Mouse (Mus musculus): ENCODE data around the gene Cd38.

Cd38 gene

DNA sequence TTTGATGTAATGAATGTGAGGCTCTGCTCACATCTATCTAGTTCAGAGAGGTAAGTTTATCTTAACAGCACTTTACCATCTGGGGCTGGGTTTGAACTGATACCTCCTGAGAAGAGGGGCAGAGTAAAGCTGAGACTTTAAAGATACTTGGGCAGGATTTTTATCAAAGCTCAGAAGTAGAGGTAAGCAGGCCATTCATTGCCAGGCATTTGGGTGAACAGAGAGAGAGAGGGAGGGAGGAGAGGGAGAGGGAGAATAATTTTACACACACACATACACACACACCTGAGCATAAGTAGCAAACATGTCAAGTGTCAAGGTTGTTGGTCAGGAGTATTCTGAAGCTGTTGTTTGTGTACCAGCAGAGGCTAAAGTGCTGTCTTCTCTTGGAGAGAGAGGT, at the start of gene Cd38:
Gene Cd38, plus strand, starts transcription at position 301 of the 400 bp plus-strand sequence.
- no peak for DNase-seq (ENCODE audit: extremely low read depth, insufficient read length, low spot score)

DNA sequence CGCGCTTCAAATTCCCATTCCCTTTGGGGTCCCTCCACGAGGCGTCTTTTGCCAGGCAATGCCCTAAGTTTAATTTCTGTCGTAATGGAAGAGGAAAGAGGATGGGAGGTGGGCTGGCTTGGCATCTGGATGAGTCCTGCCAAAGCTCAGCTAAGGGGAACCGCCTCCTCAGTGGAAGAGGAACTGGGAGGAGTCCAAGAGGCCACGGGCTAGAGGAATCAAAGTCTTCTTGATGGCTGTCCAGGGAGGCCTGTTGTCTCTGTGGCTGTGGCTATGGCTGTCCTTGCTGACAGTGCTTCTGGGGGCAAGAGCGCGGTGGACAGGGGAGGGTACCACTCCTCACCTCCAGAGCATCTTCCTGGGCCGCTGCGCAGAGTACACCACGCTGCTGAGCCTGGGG, 49.7 kb upstream of the Cd38 start, which contains the start of gene Bst1:
Gene Bst1, plus strand, starts transcription at position 191 of the 400 bp plus-strand sequence.
- no peak for DNase-seq (ENCODE audit: extremely low read depth, insufficient read length, low spot score)

DNA sequence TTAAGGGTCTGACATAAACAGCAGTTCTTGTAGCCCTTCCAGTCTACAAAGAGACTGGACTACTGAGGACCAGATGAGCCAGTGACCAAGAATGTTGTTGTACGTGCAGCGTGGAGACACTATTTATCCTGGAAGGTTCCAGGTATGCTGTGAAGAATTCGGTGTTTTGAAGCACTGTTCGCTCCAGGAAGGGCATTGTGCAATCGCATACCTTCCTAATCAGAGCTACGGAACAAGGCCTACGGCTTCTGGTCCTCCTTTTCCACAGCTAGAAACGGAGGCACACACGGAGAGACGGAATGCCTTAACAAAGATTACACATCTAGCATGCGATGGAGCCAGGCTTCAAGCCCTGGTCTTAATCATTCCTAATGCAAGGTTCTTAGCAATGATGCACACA, 47.6 kb upstream of the Cd38 start:
- DNase-seq (ENCODE audit: extremely low read depth, insufficient read length, low spot score): no peak

DNA sequence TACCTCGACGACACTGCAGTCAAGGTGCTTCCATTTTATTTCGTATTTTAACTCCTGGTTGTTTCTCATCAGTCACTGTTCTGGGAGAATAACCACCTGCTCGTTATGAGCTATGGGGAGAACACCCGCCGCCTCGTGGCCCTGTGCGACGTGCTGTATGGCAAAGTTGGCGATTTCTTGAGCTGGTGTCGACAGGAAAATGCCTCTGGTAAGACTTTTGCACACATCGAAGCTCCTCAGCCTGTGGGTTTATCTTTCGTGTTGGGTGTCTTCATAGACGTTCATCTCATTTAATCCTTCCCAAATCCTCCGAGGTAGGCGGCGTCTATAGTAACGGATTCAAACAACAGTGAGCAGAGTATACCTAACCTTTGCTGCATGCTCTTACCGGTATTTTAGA, 46.8 kb upstream of the Cd38 start, which contains the start of gene Fbxl5:
Gene Fbxl5, minus strand, starts transcription at position 101 of the 400 bp plus-strand sequence.
- no peak for DNase-seq (ENCODE audit: extremely low read depth, insufficient read length, low spot score)

DNA sequence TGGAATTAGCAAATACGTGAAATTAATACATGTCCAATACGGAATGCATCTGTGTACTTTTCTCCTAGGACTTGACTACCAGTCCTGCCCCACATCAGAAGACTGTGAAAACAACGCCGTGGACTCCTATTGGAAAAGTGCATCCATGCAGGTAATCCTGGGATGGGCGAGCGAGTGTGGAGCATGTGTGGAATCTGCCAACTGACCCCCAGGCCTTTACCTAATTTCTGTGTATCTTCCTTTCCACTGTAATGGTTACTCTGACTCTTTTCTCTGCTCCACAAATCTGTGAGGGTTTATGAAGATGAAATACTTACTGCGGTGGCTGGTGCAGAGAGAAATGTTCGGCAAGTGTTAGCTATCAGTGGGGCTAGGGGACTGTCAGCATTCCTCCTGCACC, 46.2 kb upstream of the Cd38 start:
- no peak for DNase-seq (ENCODE audit: extremely low read depth, insufficient read length, low spot score)

DNA sequence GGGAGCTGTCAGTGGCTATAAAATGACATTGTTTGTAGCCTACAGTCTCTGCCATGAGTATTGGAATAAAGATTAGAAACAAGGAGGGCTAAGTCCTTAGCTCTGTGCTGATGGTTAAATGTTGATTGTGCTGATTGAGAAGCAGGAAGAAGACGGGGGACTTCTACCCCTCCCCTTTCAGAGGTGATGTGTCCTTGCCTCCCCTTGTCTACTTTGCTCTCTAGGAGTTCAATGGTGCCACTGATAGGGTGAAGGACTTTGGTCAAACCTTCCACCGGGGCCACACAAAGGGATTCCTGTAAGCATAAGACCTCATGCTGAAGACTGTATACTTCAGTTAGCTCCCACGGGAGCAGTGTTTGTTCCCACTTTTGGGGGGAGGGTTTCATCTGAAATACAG, 45.5 kb upstream of the Cd38 start:
- DNase-seq (ENCODE audit: extremely low read depth, insufficient read length, low spot score): no peak

DNA sequence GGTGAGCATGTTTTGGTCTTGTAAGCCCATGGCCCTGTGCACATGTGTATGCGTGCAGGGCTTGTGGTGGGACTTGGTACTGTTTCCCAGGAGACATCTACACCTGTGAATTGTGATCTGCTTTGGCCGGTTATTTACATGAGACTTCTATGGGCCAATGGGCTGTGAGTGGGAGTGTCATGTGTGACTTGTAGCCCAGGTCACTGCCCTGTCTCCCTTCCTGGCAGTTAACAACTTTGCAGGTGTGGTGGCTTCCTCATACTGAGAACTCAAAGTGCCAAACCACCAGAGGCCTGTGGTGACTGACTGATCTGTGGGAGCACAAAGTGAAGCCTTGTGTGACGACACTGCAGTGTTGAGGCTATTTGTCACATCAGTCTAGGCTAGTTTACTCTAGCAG, 43.8 kb upstream of the Cd38 start:
- DNase-seq (ENCODE audit: extremely low read depth, insufficient read length, low spot score): no peak

DNA sequence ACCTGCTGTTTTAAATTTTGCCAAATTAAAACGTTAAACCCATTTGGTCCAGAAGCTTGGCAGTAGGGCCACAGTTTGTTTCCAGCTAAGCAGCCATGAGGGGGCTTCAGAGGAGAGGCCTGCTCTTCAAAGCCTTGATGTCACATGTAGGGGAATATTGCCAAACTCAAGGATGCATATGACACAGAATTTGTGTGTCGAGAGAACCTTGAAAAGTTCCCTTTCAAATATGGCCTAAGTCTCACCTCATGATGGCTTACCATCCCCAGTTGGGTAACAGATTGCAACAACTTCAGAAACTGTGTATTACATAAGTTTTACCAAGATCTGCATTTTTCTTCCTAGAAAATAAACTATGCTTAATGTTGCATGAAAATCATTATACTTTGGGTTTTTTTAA, 41.5 kb upstream of the Cd38 start:
- no peak for DNase-seq (ENCODE audit: extremely low read depth, insufficient read length, low spot score)

DNA sequence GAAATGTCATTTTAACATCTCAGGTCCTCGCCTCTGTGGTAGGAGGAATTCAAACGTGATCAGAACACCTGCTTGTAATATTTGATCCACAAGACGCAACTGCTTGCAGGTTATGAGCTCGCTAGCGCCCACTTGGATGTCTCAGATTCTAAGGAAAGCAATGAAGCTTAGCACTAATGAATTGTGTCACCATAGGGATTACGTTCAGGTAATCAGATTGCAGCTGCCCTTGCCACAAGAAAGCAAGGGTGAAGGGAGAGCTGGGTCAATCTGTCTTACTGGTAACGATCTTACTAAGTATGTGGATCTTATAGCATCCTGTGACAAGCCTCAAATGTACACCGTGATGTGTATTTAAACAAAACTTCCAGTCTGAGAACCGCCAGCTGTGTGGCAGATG, 41.0 kb upstream of the Cd38 start:
- DNase-seq (ENCODE audit: extremely low read depth, insufficient read length, low spot score): no peak

DNA sequence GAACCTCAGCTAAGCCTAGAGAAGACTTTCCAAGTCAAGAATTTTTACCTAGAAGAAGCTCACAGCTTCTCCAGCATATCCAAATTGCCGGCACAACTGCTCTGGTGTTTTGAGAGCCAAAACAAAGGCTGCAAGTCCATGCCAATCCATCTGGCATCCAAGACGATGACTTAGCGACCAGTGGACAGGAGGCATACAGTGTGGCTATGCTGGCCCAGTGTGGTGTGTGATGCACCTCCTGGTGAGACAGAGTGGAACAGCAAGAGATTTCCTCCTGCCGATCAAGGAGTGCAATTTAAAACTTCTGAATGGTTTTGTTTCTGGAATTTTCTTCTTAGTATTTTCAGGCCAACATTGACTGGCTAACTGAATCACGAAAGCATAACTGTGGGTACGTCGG, 31.8 kb upstream of the Cd38 start:
- peak; percentile 42 for DNase-seq (ENCODE audit: extremely low read depth, insufficient read length, low spot score)

DNA sequence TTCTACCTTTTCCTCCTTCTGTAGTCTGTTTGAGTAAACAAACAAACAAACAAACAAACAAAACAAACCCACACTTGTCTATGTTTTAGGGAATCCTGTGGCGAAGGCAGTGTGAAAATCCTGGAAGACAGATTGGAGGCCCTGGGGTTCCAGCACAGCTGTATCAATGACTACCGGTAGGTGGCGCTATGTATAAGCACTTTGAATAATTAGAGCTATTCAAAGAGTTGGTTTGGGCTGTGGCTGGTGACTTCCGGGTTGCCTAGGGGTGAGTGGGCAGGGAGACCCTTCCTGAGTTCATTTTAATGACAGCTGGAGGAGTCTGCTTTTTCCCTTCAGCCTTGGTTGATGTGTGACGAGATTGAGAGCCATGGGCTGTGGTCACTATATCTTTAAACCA, 31.0 kb upstream of the Cd38 start:
- no peak for DNase-seq (ENCODE audit: extremely low read depth, insufficient read length, low spot score)

DNA sequence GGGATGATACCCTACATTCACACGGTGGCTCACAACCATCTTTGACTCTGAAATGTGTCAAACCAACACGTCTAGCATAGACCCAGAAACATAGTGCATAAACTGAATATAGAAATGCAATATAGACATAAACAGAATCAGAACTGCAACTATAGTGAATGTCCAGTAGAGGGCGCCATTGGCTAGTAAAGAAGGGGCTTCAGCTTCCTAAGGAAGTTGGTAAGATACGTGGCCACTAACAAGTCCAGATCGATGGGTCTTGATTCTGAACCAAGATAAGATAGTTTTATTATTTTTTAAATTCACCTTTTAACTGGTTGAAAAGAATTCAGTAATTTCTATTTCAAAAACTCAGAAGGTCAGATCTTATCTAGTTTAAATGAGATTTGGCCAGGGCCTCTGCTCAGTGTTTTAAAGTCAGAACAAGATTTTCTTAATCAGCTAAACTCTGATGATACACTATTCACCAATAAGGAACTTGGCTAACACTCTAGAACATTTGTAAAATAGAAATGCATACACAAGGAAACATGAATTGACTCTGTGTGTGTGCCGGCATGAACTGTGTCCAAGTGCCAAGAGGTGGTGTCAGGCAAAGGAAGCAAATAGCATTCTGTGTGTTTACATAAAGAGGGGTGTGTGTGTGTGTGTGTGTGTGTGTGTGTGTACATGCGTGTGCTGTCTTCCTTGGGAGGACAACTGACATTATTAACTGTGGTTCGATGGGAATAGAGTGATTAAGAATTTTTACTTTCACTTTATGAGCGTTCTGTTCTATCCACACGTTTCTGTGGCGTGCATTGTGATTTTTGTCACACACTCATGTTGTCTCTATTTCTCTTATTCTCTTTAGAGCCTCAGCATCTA, 27.0 kb upstream of the Cd38 start:
- peak; percentile 19 for DNase-seq (ENCODE audit: extremely low read depth, insufficient read length, low spot score)

DNA sequence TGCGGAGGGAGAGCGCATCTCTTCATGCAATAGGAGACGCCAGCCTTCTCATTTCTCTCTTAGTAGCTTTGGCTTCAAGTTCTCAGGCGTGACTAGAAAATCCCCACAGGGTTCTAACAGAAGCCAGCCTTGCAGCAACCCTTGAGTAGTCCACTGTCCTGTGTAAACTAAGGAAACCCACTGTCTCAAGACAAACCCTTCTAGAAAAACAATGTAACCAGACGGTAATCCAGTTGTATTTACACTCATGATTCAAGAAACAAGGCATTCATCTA, 26.4 kb upstream of the Cd38 start:
- peak; percentile 11 for DNase-seq (ENCODE audit: extremely low read depth, insufficient read length, low spot score)

DNA sequence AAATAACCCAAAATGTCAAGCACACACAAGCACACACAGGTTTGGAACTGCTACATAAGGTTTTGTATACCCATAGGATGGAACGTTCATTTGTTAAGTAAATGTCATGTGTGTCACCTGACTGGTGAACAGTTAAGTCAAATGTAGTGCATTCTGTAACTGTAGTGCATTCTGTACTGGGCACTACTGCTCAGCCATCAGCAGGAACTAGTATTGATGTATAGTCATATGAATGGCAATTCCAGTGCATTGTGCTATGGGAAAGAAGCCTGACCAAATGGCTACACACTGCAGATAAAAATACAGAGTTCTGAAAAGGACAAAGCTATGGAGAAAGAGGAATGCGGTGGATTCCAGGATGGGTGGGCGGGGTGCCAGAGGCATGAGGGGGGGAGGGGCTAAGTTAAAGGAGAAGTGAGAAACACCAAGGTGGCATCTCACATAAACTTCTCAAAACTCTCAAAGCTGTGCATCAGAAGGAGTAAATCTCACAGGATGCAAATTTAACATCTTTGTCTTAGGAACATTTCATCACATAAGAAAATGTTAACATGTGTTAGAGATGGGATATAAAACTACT, 25.7 kb upstream of the Cd38 start:
- DNase-seq (ENCODE audit: extremely low read depth, insufficient read length, low spot score): no peak

DNA sequence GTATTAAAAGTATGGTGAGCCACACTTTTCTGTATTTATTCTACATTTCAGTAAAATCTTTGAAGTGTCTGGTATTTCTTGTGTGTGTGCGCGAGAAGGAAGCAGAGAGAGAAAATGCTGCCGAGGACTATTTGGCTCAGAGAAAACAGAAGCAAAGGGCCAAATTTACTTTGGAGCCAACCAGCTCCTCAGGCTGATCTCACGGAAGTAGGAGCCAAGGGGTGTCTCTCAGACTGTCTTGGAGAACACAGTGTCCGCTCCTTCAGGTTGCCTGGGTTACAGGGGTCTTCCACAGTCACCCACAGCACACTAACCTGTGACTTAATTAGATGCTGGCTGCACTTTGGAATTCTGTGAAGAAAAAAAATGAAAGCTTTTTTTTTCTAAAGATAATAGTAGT, 23.3 kb upstream of the Cd38 start:
- DNase-seq (ENCODE audit: extremely low read depth, insufficient read length, low spot score): no peak

DNA sequence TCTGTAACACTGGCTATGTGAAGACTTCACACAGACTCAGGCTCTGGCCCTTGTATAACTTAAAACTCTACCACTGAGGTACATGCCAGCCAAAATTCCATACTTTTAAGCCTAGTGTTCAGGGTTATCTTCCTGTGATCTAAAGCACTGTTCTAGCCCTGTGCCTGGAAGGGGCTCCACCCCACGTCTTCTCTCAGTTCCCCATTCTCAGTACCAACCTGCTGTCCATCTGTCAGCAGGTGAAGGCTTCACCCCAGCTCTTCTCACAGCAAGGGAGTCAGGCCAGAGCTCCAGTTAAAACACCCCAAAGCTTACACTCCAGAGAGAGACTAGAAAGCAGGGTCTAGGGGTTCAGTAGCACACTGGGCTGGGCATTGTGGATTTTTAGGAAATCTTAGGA, 22.7 kb upstream of the Cd38 start:
- DNase-seq (ENCODE audit: extremely low read depth, insufficient read length, low spot score): no peak

DNA sequence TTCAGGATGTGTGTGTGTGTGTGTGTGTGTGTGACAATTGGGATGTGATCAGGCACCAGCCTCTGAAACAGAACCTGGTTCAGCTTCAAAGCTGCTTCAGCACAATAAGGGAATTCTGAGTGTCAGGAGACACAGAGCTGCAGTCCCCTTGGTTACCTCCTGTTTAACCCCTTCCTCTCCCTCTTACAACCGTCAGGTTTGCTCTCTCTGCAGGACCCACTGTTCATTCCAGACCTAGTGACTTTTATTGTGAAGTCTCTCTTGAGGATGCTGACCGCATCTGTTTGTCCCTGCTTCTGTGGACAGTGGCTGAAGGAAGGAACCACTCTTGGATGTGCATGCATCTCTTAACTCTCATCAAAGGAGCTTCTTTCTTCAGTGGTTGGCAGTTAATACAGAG, 22.1 kb upstream of the Cd38 start:
- peak; percentile 11 for DNase-seq (ENCODE audit: extremely low read depth, insufficient read length, low spot score)

DNA sequence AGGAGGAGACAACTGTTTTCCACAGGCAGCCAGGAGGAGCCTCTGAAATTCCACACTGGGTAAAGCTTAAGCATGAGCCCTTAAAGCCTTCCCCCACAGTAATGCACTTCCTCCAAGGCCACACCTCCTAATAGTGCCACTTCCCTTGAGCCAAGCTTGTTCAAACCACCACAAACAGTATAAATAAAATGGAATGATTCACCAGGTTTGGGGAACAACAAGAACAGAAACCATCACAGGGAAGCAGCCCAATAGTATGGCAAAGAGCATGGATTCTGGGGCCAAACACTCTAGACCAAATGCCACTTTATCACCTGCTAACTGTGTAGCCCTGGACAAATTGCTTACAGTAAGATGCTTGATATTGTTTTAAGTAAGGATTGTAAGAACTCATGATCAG, 20.8 kb upstream of the Cd38 start:
- DNase-seq (ENCODE audit: extremely low read depth, insufficient read length, low spot score): no peak

DNA sequence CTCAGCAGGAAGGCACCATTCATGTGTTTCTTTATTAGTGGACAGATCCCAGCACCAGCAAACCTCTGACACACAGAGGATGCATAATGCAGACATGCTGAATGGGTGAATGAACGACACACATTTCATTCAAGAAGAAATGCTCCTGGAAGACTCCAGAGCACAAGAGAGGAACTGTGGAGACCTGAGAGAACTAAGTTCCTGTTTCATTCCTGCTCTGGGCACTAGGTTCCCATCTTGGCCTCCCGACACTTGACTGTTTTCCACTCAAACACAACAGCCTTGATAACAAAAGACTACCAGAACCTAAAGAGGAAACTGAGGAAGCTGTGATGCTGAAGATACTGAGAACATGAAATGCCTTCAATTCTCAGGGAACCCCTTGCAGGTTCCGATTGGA, 20.1 kb upstream of the Cd38 start:
- DNase-seq (ENCODE audit: extremely low read depth, insufficient read length, low spot score): no peak

DNA sequence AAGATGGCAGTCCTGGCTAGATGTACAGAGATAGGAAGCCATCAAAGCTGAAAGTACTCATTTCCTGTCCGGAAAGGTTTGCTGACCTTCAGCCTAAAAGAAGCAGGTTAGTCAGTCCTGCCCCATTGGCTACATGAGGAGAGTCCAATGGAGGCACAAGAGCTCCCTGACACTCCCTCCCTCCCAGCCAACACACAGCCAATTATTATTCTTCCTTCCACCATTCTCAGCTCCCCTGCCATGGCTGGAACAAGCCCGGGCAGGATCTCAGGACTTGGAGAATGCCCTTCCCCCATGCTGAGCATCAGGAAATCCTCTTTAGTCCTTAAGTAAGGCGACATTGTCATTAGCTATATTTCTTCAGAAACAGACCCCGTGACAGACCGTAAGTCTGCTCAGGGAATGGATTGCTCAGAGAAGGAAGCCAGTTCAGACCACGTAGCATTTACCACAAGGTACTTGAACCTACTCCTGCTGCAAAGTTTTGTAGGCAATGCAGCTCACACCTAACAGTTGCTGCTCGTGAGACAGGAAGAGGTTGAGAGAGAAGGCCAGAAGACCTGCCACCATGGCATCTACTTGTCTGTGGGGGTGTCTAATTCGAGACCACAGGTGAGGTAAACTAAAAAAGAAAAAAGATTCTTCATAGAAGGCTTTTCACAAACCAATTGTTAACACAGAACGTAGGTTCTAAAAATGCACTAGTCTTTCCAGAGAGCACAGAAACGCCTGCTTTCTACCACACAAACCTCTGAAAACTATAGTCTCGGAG, 15.1 kb upstream of the Cd38 start:
- no peak for DNase-seq (ENCODE audit: extremely low read depth, insufficient read length, low spot score)

DNA sequence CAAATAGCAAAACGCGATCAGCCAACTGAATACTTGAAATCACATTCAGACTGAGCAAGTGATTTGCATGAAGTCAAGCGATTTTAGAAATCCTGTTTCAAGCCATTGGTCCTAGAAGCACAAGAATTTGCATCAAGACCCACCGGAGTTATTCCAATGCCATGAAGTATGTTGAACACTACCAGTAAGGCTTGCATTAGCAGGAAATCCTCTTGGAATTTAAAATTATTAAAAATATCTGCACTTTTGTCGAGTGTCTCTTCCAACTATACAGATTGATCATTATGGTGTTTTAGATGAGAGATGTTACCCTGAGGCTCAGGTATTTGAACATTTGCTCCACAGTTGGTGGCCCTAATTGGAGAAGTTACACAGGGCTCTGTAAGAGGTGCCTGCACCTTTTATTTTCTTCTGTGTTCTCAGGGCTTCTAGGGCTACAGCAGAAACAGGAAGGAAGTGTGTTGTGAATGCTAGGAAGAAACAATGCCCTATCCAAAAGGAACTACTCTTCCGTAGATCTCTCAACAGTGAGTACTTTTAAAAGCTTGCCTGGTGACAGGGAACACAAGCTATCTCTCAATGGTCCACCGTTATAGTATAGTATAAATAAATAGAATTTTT, 14.4 kb upstream of the Cd38 start:
- no peak for DNase-seq (ENCODE audit: extremely low read depth, insufficient read length, low spot score)

Measured in 3134 (cell line).